Mouse (Mus musculus) testis, postnatal 10 days (tissue): ENCODE results near the gene Smarcd1.

Source experiments
- DNase-seq: peaks from one replicate; pipeline ENCODE4 v3.0.0; 2021; ENCODE audit warnings: low spot score

The Smarcd1 gene

GRCm38 (mm10) chr15:99701999-99702900, at the start of gene Smarcd1:
Gene Smarcd1 (plus strand): TSS chr15:99702129.
- peak; percentile 98 for DNase-seq

- no peak for DNase-seq
These were observed 48.6 kb upstream of the Smarcd1 start for GRCm38 (mm10) chr15:99653291-99653690.

DNA sequence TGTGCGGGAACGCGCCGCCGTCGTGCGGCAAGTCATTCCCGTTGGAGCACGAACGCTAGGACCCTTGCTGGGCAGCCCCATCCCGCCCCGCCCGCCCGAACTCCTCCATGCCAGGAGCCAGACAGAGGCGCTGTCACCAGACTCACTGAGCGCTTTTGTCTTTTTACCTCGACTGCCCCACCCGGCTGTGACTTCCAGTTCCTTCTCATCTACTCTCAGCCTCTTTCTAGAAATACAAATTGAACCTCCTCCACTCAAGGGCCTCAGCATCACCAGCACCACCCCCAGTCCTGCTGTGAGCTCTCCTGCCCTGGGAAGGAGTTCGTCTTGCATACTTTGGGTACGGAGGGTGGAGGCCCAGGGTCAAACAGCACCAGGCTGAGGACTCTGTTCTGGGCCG, 48.1 kb upstream of the Smarcd1 start:
- no peak for DNase-seq

GRCm38 (mm10) chr15:99655956-99656355, 46.0 kb upstream of the Smarcd1 start:
- DNase-seq, result no peak

GRCm38 (mm10) chr15:99658437-99658836, 43.5 kb upstream of the Smarcd1 start:
- DNase-seq, result no peak

DNA sequence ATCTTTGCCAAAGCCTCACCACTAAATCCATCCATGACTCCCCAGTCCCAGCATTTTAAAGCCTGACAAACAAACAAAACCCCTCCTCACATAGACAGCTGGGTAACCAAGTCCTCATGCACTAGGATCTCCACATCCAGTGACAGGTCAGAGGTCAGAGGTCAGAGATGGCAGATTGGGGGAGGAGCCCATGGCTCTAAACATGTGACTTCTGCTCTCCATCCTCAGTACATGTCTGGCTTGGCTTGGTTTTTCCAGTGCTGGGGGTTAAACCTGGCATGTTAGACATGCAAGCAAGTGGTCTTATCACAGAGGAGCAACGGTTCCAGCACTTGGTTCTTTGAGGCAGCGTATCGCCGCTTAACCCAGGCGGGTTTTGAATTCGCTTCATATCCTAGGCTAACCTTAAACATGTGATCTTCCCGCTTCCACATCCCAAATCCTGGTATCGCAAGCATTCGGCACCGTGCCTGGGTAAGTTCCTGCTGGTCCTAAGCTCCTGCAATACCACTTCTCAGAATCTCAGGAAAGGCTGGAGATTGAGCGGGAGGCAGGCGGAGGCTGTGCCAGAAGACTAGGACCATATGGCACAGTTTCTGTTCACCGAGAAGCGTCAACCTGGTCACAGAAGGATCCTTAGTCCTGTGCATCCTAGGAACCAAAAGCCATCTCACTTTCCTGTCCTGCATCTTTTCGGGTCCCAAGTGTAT, 40.7 kb upstream of the Smarcd1 start:
- DNase-seq, result no peak

DNA sequence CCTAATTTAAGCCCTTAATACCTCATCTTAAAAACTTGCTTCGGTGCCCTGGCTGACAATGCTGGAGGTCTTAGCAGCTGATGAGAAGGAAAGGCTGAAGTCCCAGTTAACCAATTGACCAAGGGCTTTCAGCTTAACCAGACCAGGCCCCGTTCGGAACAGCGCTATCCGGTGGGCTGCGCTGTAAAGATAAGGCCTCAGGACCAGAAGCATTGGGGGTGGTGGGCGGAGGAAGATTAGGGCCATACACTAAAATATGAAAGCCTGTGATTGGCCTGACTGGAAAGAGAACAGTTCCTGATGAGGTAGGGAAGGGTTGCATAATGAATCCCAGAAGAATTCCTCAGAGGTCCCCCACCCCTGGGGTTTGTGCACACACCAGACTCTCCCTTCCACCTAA, 39.6 kb upstream of the Smarcd1 start:
- DNase-seq, result no peak

GRCm38 (mm10) chr15:99663964-99664599, 37.8 kb upstream of the Smarcd1 start:
- no peak for DNase-seq

GRCm38 (mm10) chr15:99664600-99665451, 37.1 kb upstream of the Smarcd1 start:
- peak; percentile 51 for DNase-seq

- DNase-seq, result no peak
These were observed 34.4 kb upstream of the Smarcd1 start for GRCm38 (mm10) chr15:99667544-99667943.

GRCm38 (mm10) chr15:99668881-99669280, 33.0 kb upstream of the Smarcd1 start:
- DNase-seq, result peak; percentile 88

- no peak for DNase-seq
These were observed 32.5 kb upstream of the Smarcd1 start for GRCm38 (mm10) chr15:99669392-99669791.

GRCm38 (mm10) chr15:99670154-99670821, 31.6 kb upstream of the Smarcd1 start, which contains the start of gene Asic1:
Gene Asic1 (plus strand): TSS chr15:99670368.
- DNase-seq, result peak; percentile 81

DNA sequence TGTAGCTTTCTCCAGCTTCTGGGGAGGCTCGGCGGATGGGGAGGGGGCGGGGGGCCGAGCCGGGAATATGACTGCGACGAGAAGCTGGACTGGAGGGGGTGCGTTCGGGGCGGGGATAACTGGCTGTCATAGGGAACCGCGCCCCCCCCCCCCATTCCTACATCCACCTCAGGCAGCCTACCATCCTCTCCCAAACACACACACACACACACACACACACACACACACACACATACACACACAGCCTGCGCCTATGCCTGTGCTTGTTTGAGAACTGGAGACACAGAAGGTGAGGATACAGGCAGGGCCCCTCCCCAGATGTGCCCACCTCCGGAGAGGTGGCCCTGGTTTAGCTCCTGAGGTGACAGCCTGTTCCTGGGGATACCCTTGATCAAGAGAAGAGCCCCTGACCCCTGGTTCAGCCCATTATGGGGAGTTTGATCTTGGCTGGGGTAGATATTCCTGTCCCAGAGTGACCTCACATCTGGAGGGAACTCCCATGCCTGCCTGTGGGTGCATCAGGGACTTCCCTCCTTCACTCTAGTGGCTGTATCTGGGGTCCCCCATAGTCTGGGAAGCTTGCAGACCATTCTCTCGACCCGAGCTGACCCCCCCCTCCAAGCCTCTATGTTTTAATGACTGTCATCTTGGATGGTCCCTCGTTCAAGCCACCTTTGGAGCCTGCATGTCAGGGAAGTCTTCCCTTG, 30.8 kb upstream of the Smarcd1 start:
- DNase-seq, result no peak

DNA sequence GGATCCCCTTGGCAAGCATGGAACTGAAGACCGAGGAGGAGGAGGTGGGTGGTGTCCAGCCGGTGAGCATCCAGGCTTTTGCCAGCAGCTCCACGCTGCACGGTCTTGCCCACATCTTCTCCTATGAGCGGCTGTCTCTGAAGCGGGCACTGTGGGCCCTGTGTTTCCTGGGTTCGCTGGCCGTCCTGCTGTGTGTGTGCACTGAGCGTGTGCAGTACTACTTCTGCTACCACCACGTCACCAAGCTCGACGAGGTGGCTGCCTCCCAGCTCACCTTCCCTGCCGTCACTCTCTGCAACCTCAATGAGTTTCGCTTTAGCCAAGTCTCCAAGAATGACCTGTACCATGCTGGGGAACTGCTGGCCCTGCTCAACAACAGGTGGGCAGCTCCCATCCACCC, 30.1 kb upstream of the Smarcd1 start:
- DNase-seq, result no peak

DNA sequence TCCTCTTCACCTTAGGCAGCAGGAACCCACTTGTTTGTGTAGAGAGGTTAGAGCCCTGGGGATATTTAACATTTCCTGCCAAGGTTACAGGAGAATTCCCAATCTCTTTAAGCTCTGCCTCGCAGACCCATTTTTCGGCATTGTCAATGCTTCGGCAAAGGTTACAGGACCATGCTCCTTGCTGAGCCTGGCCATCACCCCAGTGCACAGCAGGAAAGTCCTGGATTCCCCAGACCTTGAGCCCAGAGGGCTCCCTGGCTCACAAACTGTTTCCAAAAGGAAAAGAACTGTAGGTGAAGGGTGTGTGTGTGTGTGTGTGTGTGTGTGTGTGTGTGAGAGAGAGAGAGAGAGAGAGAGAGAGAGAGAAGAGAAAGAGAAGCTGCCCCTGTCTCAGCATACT, 27.1 kb upstream of the Smarcd1 start:
- DNase-seq, result no peak

DNA sequence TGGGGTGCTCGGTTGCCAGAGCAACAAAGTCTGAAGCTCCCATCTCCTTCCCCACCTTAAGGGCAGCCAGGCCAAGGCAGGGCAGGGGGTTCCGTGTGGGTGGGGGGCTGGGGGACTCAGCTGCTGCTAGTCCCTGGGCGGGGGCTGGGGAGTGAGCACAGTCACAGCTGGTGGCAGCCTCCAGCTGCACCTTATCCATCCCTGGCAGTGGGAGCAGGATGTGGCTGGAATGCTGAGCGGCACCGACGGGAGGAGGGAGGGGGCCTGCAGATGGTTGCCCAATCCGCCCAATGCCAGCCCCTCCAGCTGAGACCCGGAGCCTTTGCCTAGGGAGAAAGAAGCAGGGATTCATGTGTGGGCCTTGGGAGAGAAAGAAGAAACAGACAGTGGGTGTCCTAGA, 24.8 kb upstream of the Smarcd1 start:
- no peak for DNase-seq

DNA sequence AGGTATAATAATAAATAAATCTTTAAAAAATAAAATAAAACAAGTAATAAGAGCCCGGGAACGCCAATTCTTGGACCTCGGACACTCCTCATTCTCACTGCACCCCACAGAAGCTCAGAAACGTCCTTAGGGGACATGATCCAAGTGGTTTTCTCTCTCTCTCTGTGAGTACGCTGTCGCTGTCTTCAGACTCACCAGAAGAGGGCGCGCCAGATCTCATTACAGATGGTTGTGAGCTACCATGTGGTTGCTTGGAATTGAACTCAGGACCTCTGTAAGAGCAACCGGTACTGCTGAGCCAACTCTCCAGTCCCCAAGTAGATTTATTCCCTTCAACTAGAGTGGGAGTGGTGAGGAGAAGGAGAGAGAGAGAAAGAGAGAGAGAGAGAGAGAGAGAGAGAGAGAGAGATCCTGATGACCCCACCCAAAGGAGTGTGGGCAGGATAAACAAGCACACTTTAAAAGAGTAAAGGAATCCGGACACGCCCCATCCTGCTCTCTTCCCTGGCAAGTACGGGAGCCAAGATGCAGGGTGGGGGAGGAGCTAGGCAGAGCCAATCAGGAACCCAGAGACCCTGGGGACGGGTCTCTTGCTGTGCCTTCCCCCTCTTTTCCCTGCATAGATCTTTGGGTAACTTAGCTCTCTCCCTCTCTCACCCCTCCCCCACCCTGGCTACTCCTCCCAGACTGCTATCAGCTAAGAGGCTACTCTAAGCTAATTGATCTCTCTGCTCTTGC, 23.7 kb upstream of the Smarcd1 start:
- peak; percentile 68 for DNase-seq

DNA sequence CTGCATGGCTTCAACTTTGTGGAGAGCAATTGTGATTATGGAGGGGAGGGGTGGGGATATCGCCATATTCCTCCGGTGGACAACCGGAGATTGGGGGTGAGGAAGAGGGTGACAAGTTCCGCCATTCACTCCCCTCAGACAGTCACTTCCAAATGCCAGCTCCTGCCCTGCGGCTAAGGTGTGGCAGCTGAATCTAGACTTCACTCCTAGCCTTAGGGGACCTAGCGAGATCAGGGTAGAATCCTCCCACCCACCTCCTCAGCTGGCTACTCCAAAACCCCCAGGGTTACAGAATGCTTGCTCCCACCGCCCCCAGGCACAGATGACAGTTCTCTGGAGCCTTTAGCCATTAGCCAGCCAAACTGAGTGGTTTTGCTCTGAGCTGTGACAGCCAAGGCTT, 22.9 kb upstream of the Smarcd1 start:
- DNase-seq, result no peak

DNA sequence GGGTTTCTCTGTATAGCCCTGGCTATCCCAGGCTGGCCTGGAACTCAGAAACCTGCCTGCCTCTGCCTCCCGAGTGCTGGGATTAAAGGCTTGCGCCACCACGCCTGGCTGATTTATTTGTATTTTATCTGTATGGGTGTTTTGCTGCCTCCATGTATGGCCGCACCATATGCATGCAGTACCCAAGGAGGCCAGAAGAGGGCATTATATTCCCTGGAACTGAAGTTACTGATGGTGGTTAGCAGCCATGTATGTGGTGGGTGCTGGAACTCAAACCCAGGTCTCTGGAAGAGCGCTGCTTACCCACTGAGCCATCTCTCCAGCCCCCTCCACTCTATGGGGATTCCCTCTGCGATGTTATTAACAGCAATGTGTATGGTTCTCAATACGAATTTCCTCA, 19.0 kb upstream of the Smarcd1 start:
- DNase-seq, result no peak
